Mouse (Mus musculus): ENCODE results near the gene Nle1. TPM values are rescaled to one million over a fixed set of nuclear protein-coding genes. Genes with fewer than 3 reads are reported as not detected.

Gene Nle1
- polyA plus RNA-seq, 1 experiment from 2014 or later: 9.2 TPM

DNA sequence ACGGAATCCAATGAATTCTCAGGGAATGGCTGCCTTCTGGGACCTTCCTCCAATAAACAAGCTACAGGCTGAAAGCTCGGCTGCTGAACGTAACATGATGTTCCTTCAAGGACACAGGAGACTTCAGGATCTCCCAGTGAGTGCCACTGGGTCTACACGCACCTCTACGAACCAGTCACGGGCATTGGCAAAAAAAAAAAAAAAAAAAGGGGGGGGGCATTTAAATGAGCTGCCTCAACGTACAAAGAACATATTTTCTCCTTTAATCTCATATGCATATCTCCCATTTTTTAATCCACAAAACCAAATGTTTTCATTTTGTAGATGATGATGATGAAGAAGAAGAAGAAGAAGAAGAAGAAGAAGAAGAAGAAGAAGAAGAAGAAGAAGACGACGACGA lies 42.3 kb downstream of the Nle1 start:
- TF ChIP-seq EP300 (IDR thresholded peaks at IDR 0.05; ENCODE audit: low read depth) (no peak), CTCF (IDR thresholded peaks at IDR 0.05; ENCODE audit: low read depth) (no peak)
- H3K36me3 ChIP-seq (replicated peaks; ENCODE audit: insufficient read depth, low read length): no peaks in the 10 kb centered on the region
- H3K9me3 ChIP-seq (ENCODE audit: low read length): no peaks in the 10 kb centered on the region
- no peak overlapping the region for H3K4me3 ChIP-seq (ENCODE audit: low read depth, low read length)
- no peaks in the 10 kb centered on the region for H3K27me3 ChIP-seq (ENCODE audit: insufficient read depth, low read length)
- ATAC-seq (no peak), DNase-seq (no peak)
- 72% methylated on average over 10 of the region's 10 CpGs for WGBS (ENCODE audit: insufficient replicate concordance)
- H3K27ac ChIP-seq (ENCODE audit: low read depth): 0 out of 2 replicates have a peak overlapping the region, but pooled peaks have one; percentile 39
- H3K4me2 ChIP-seq (ENCODE audit: low read depth, low read length): peak overlapping the region; percentile 70; the same call in 1 of the 2 replicates
- H3K4me1 ChIP-seq (ENCODE audit: insufficient read depth): peaks cover 35% of the 10 kb centered on the region
- no peak overlapping the region for H3K9ac ChIP-seq (replicated peaks)

DNA sequence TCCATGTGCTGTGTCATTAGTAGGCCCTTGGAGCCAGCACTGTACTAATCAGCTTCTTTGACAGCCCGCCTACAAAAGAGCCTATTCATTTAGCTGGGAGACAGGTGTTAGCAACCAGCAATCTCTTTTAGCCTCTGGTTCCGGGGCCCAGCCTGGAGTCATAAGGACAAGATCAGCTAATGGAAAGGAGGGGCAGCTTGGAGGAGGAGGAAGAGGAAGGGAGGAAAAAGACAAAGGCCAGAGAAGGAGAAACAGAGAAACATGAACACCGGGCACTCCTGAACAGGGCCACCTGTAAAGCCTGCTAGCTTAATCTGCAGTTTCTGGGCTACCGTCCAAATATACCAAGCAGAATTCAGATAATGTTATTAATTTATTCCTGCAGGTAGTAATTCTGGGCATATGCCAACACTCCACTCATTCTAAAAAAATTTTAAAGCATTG lies 44.7 kb downstream of the Nle1 start:
- 51% methylated on average over 4 of the region's 4 CpGs for WGBS (ENCODE audit: insufficient replicate concordance)
- Histone ChIP-seq H3K9me3 (ENCODE audit: low read length) (no peaks in the 10 kb centered on the region), H3K27me3 (ENCODE audit: insufficient read depth, low read length) (no peaks in the 10 kb centered on the region), H3K27ac (ENCODE audit: low read depth) (peak overlapping the region; percentile 51), H3K4me2 (ENCODE audit: low read depth, low read length) (no peak overlapping the region), H3K9ac (replicated peaks) (no peak overlapping the region), H3K4me1 (ENCODE audit: insufficient read depth) (peaks cover 32% of the 10 kb centered on the region), H3K36me3 (replicated peaks; ENCODE audit: insufficient read depth, low read length) (peaks cover 3% of the 10 kb centered on the region; the same call in 1 of the 2 replicates), H3K4me3 (ENCODE audit: low read depth, low read length) (no peak overlapping the region)
- DNase-seq: no peak
- ATAC-seq: peak; percentile 74
- TF ChIP-seq EP300 (IDR thresholded peaks at IDR 0.05; ENCODE audit: low read depth) (no peak), CTCF (IDR thresholded peaks at IDR 0.05; ENCODE audit: low read depth) (no peak)

DNA sequence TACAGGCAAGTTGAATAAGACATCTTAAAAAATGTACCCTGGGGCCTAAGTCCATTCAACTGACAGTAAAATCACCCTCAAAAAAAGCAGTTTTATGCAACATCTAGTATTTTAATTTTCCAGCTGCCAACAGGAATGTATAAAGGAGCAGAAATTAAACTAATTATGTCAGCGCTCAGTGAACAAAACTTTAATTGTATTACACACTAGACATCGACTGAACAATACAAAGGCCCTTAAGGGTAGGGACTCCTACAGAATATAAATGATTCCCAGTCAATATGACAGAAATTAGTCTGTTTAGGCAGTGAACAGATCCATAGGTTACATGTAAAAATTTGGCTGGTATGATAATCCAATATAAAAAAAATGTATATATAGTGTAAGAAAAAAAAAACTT lies 45.2 kb downstream of the Nle1 start:
- peaks cover 32% of the 10 kb centered on the region for H3K4me1 ChIP-seq (ENCODE audit: insufficient read depth)
- H3K9me3 ChIP-seq (ENCODE audit: low read length): no peaks in the 10 kb centered on the region
- H3K27me3 ChIP-seq (ENCODE audit: insufficient read depth, low read length): no peaks in the 10 kb centered on the region
- peaks cover 3% of the 10 kb centered on the region; the same call in 1 of the 2 replicates for H3K36me3 ChIP-seq (replicated peaks; ENCODE audit: insufficient read depth, low read length)
- no peak overlapping the region for H3K9ac ChIP-seq (replicated peaks)
- WGBS (ENCODE audit: insufficient replicate concordance): 89% methylated on average over 2 of the region's 2 CpGs
- ATAC-seq: no peak
- 0 out of 2 replicates have a peak overlapping the region, but pooled peaks have one; percentile 2 for H3K4me2 ChIP-seq (ENCODE audit: low read depth, low read length)
- TF ChIP-seq EP300 (IDR thresholded peaks at IDR 0.05; ENCODE audit: low read depth) (no peak), CTCF (IDR thresholded peaks at IDR 0.05; ENCODE audit: low read depth) (no peak)
- no peak overlapping the region for H3K4me3 ChIP-seq (ENCODE audit: low read depth, low read length)
- peak overlapping the region; percentile 17; the same call in 1 of the 2 replicates for H3K27ac ChIP-seq (ENCODE audit: low read depth)
- DNase-seq: no peak

DNA sequence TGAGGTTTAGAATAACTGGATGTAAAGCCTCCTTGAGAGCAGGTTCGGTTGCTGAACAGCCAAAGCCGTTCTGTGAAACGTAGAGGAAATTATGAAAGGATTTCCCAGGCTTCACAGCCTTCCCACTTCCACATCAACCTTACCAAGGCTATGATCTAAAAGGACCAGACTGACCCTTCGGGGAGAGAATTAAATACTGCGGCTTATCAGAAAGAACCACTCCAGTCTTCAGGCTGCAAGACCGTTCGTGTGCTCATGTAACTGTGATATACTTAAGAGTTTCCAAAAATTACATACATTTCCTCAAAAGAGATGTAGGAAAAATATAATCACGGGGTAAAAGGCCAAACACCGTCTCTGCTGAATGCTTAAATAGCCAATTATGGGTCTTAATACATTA lies 45.6 kb downstream of the Nle1 start:
- H3K36me3 ChIP-seq (replicated peaks; ENCODE audit: insufficient read depth, low read length): peaks cover 3% of the 10 kb centered on the region; the same call in 1 of the 2 replicates
- WGBS (ENCODE audit: insufficient replicate concordance): 58% methylated on average over 9 of the region's 9 CpGs
- H3K27me3 ChIP-seq (ENCODE audit: insufficient read depth, low read length): no peaks in the 10 kb centered on the region
- DNase-seq: no peak
- no peak for ATAC-seq
- peak overlapping the region; percentile 17; the same call in 1 of the 2 replicates for H3K27ac ChIP-seq (ENCODE audit: low read depth)
- TF ChIP-seq CTCF (IDR thresholded peaks at IDR 0.05; ENCODE audit: low read depth) (no peak), EP300 (IDR thresholded peaks at IDR 0.05; ENCODE audit: low read depth) (peak; percentile 37; the same call in 1 of the 2 replicates)
- no peak overlapping the region for H3K9ac ChIP-seq (replicated peaks)
- H3K4me1 ChIP-seq (ENCODE audit: insufficient read depth): peaks cover 35% of the 10 kb centered on the region
- H3K4me2 ChIP-seq (ENCODE audit: low read depth, low read length): 0 out of 2 replicates have a peak overlapping the region, but pooled peaks have one; percentile 2
- H3K4me3 ChIP-seq (ENCODE audit: low read depth, low read length): no peak overlapping the region
- no peaks in the 10 kb centered on the region for H3K9me3 ChIP-seq (ENCODE audit: low read length)

DNA sequence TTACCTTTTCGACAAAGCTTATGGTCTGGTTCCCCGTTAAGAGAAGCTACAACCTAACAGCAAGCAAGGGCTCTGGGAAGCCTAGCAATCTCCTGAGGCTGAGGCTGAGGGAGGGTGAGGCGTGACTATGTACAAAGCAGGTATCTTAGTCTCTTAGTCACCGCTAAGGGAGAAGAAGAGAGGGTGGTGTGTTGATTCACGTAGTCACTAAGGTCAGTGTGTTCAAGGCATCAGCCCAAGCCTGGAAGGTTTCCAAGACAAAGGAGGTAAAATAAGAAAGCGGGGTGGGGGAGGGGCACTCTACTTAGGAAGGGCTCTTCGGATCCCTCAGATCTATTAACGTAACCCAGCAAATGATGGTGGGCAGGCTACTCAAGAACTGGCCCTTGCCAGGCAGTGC lies 46.7 kb downstream of the Nle1 start:
- ATAC-seq (no peak), DNase-seq (no peak)
- H3K4me2 ChIP-seq (ENCODE audit: low read depth, low read length): no peak overlapping the region
- peaks cover 3% of the 10 kb centered on the region; the same call in 1 of the 2 replicates for H3K36me3 ChIP-seq (replicated peaks; ENCODE audit: insufficient read depth, low read length)
- H3K27ac ChIP-seq (ENCODE audit: low read depth): no peak overlapping the region
- peaks cover 40% of the 10 kb centered on the region for H3K4me1 ChIP-seq (ENCODE audit: insufficient read depth)
- no peak overlapping the region for H3K4me3 ChIP-seq (ENCODE audit: low read depth, low read length)
- no peaks in the 10 kb centered on the region for H3K9me3 ChIP-seq (ENCODE audit: low read length)
- H3K9ac ChIP-seq (replicated peaks): no peak overlapping the region
- no peaks in the 10 kb centered on the region for H3K27me3 ChIP-seq (ENCODE audit: insufficient read depth, low read length)
- WGBS (ENCODE audit: insufficient replicate concordance): 75% methylated on average over 8 of the region's 8 CpGs
- TF ChIP-seq CTCF (IDR thresholded peaks at IDR 0.05; ENCODE audit: low read depth) (no peak), EP300 (IDR thresholded peaks at IDR 0.05; ENCODE audit: low read depth) (no peak)

DNA sequence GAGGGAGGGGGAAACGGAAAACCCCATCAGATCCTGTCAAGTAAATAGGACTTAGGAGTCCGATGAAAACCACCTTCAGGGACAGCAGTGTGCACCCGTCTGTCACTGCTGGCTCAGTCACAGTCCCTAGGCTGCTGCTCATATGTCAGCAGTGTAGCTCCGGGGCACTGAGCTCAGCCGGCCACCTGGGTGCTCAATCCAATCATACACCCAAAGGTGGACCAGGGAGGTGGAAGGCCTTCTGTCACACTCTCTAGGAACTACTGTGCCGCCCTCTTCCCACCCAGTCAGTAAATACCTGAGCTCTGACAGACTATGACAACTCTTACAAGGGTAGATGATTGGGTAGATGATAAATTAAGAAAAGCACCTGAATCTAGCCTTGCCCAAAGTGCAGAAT lies 47.5 kb downstream of the Nle1 start:
- Histone ChIP-seq H3K4me2 (ENCODE audit: low read depth, low read length) (no peak overlapping the region), H3K27ac (ENCODE audit: low read depth) (no peak overlapping the region), H3K9ac (replicated peaks) (no peak overlapping the region), H3K36me3 (replicated peaks; ENCODE audit: insufficient read depth, low read length) (peaks cover 3% of the 10 kb centered on the region; the same call in 1 of the 2 replicates), H3K4me3 (ENCODE audit: low read depth, low read length) (no peak overlapping the region), H3K27me3 (ENCODE audit: insufficient read depth, low read length) (no peaks in the 10 kb centered on the region), H3K4me1 (ENCODE audit: insufficient read depth) (peaks cover 48% of the 10 kb centered on the region), H3K9me3 (ENCODE audit: low read length) (no peaks in the 10 kb centered on the region)
- DNase-seq (no peak), ATAC-seq (no peak)
- no peak for TF ChIP-seq CTCF (IDR thresholded peaks at IDR 0.05; ENCODE audit: low read depth)
- no peak for TF ChIP-seq EP300 (IDR thresholded peaks at IDR 0.05; ENCODE audit: low read depth)
- WGBS (ENCODE audit: insufficient replicate concordance): 73% methylated on average over 6 of the region's 6 CpGs
